Mouse (Mus musculus): ENCODE data around the gene Ccdc22. TPM values are rescaled to one million over a fixed set of nuclear protein-coding genes. Genes with fewer than 3 reads are reported as not detected.

Gene Ccdc22
- total and polyA plus RNA-seq, 2 experiments, result 9.1 to 10.8 TPM

DNA sequence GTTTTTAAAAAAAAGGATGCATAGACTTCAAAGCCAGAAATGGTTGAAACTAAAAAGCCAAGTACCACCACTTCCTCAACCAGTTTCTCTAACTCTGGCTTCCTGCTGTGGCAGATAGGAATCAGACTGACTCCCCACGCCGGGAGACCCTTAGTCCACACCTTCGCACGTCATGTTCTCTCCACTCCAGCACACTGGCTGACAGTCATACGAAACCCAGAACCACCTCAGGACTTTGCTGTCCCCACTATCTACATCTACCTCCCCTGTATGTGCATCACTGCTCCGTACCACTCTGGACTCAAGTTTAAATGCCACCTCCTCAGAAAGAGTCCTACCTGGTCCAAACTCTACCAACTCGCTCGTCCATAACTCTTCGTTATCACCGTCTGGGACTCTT is 32.9 kb downstream of the Ccdc22 start:
- Histone ChIP-seq H3K4me1 (ENCODE audit: control insufficient read depth, insufficient read depth, low read length) (peaks cover 11% of the 10 kb centered on the region), H3K79me2 (ENCODE audit: control insufficient read depth, insufficient read depth, low read length) (no peaks in the 10 kb centered on the region), H3K36me3 (ENCODE audit: control insufficient read depth, insufficient read depth, low read length) (no peaks in the 10 kb centered on the region), H3K27ac (replicated peaks; ENCODE audit: insufficient read depth, low read depth, low read length) (no peak overlapping the region), H3K27me3 (ENCODE audit: control insufficient read depth, insufficient read depth, low read length) (no peaks in the 10 kb centered on the region), H3K9ac (ENCODE audit: low read depth, low read length) (no peak overlapping the region), H3K4me3 (ENCODE audit: insufficient read depth, low read depth, low read length) (no peak overlapping the region)
- DNase-seq (ENCODE audit: extremely low read depth, low read depth, low spot score), result no peak
- 41% methylated on average over 10 of the region's 10 CpGs for WGBS
- TF ChIP-seq POLR2A (IDR thresholded peaks at IDR 0.05; ENCODE audit: extremely low read depth, insufficient read depth, low read length) (no peak), CTCF (IDR thresholded peaks at IDR 0.05; ENCODE audit: low read depth, low read length) (no peak)

DNA sequence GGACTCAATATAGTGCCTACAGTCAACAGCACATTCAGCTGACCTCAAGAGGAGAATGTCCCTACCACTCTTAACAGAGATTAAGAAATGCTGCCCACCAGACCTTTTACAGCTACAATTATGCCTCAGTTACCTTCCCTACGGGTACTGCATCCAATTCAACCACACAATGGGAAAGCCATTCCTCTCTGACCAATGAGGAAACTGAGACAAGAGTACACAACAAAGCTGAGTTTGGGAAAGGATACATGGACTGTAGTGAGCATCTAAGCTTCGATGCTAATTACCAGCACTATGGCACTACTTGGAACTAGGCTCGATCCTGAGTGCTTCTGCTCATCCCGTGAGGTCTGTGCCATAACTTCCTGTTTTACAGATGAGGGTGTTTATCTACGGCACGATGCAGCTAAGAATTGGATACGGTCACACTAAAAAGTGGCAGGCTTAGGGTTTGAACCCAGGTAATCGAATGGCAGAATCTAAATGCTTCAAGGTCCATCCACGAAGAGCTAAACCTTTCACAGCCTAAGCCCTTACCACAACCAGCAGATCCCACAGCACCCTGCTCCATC is 33.7 kb downstream of the Ccdc22 start:
- Histone ChIP-seq H3K4me1 (ENCODE audit: control insufficient read depth, insufficient read depth, low read length) (peaks cover 11% of the 10 kb centered on the region), H3K79me2 (ENCODE audit: control insufficient read depth, insufficient read depth, low read length) (no peaks in the 10 kb centered on the region), H3K4me3 (ENCODE audit: insufficient read depth, low read depth, low read length) (no peak overlapping the region), H3K27ac (replicated peaks; ENCODE audit: insufficient read depth, low read depth, low read length) (no peak overlapping the region), H3K9ac (ENCODE audit: low read depth, low read length) (no peak overlapping the region), H3K36me3 (ENCODE audit: control insufficient read depth, insufficient read depth, low read length) (no peaks in the 10 kb centered on the region), H3K27me3 (ENCODE audit: control insufficient read depth, insufficient read depth, low read length) (no peaks in the 10 kb centered on the region)
- WGBS, result 88% methylated on average over 9 of the region's 9 CpGs
- no peak for DNase-seq (ENCODE audit: extremely low read depth, low read depth, low spot score)
- no peak for TF ChIP-seq POLR2A (IDR thresholded peaks at IDR 0.05; ENCODE audit: extremely low read depth, insufficient read depth, low read length)
- no peak for TF ChIP-seq CTCF (IDR thresholded peaks at IDR 0.05; ENCODE audit: low read depth, low read length)

DNA sequence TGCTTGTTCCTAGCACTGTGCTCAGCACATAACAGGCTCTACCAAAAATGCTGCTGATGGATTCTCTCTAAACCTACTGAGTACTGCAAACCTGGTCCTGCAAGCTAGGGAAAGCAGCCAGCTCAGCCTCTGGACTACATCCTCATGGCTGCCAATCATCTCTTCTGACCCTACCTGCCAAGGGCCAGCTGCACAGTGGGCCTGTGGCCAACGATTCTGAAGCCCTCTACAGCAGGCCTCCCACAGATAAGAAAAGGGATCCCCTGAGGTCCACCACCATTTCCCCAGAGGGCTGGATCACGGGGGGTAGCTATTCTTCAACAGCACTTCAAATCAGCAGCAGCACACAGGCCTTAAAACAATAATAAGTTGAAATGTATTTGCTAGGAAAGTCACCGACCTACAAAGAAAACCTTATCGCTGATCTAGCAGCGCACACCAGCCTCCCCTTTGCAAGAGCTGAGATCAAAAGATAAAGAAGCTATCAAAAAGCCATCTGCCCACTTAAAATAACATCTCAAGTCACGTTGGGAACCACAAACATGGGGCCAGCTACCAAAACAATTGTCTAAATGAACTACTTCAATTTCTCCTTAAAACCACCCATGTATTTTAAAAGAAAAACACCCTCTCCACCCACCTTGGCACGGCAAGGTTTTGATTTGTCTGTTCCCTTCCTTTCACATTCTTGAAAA is 34.7 kb downstream of the Ccdc22 start:
- no peaks in the 10 kb centered on the region for H3K27me3 ChIP-seq (ENCODE audit: control insufficient read depth, insufficient read depth, low read length)
- no peaks in the 10 kb centered on the region for H3K36me3 ChIP-seq (ENCODE audit: control insufficient read depth, insufficient read depth, low read length)
- H3K9ac ChIP-seq (ENCODE audit: low read depth, low read length), result no peak overlapping the region
- no peak overlapping the region for H3K27ac ChIP-seq (replicated peaks; ENCODE audit: insufficient read depth, low read depth, low read length)
- no peak overlapping the region for H3K4me3 ChIP-seq (ENCODE audit: insufficient read depth, low read depth, low read length)
- H3K79me2 ChIP-seq (ENCODE audit: control insufficient read depth, insufficient read depth, low read length), result no peaks in the 10 kb centered on the region
- peaks cover 11% of the 10 kb centered on the region for H3K4me1 ChIP-seq (ENCODE audit: control insufficient read depth, insufficient read depth, low read length)
- WGBS, result 64% methylated on average over 7 of the region's 7 CpGs
- no peak for DNase-seq (ENCODE audit: extremely low read depth, low read depth, low spot score)
- TF ChIP-seq CTCF (IDR thresholded peaks at IDR 0.05; ENCODE audit: low read depth, low read length), result no peak
- no peak for TF ChIP-seq POLR2A (IDR thresholded peaks at IDR 0.05; ENCODE audit: extremely low read depth, insufficient read depth, low read length)

DNA sequence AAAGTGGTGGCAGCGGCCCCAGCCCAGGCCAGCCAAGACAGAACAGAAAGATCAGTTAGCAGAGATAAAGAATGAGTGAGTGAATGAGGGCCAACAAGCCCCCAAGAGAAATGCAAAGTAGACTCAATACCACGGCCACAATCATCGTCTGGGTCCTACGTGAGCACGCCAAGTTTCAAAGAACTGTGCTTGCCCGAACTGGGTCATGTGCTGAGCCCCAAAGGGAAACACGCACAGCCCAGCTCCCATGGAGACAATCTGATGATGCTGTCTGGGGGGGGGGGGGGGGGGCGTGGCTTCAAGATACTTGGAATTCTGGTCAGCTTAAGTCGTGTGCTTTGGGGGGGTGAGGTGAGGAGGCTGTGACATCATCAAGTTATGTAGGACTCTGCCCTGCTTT is 37.8 kb downstream of the Ccdc22 start:
- TF ChIP-seq POLR2A (IDR thresholded peaks at IDR 0.05; ENCODE audit: extremely low read depth, insufficient read depth, low read length), result no peak
- 76% methylated on average over 8 of the region's 9 CpGs for WGBS
- no peak overlapping the region for H3K27ac ChIP-seq (replicated peaks; ENCODE audit: insufficient read depth, low read depth, low read length)

DNA sequence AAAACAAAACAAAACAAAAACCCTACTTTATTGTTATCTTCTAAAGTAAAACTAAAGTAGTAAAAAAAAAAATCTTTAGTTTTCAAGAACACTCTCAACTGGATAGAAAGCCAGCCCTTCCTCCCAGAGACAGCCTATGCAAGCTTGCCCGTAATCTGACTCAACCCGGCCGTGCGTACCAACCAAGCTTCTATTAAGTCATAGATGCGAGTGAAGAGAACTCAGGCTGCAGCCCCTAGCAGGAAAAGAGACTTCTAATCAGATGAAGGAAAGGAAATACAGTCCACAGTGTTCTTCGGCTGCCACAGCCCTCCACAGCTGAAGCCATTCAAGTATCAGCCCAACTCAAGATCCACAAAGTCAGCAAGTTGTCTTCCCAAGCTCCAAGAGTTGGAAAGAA is 39.0 kb downstream of the Ccdc22 start:
- H3K4me1 ChIP-seq (ENCODE audit: control insufficient read depth, insufficient read depth, low read length), result no peaks in the 10 kb centered on the region
- no peak overlapping the region for H3K9ac ChIP-seq (ENCODE audit: low read depth, low read length)
- no peaks in the 10 kb centered on the region for H3K27me3 ChIP-seq (ENCODE audit: control insufficient read depth, insufficient read depth, low read length)
- DNase-seq (ENCODE audit: extremely low read depth, low read depth, low spot score), result no peak
- 92% methylated on average over 6 of the region's 6 CpGs for WGBS
- no peak overlapping the region for H3K27ac ChIP-seq (replicated peaks; ENCODE audit: insufficient read depth, low read depth, low read length)
- H3K4me3 ChIP-seq (ENCODE audit: insufficient read depth, low read depth, low read length), result no peak overlapping the region
- H3K79me2 ChIP-seq (ENCODE audit: control insufficient read depth, insufficient read depth, low read length), result no peaks in the 10 kb centered on the region
- TF ChIP-seq CTCF (IDR thresholded peaks at IDR 0.05; ENCODE audit: low read depth, low read length), result no peak
- TF ChIP-seq POLR2A (IDR thresholded peaks at IDR 0.05; ENCODE audit: extremely low read depth, insufficient read depth, low read length), result no peak
- H3K36me3 ChIP-seq (ENCODE audit: control insufficient read depth, insufficient read depth, low read length), result no peaks in the 10 kb centered on the region

More for the DNA sequence above, 37.8 kb downstream of the Ccdc22 start:
- no peaks in the 10 kb centered on the region for H3K79me2 ChIP-seq (ENCODE audit: control insufficient read depth, insufficient read depth, low read length)
- H3K4me1 ChIP-seq (ENCODE audit: control insufficient read depth, insufficient read depth, low read length), result peaks cover 3% of the 10 kb centered on the region; the same call in 1 of the 2 replicates
- no peaks in the 10 kb centered on the region for H3K27me3 ChIP-seq (ENCODE audit: control insufficient read depth, insufficient read depth, low read length)
- no peak overlapping the region for H3K4me3 ChIP-seq (ENCODE audit: insufficient read depth, low read depth, low read length)
- no peak for DNase-seq (ENCODE audit: extremely low read depth, low read depth, low spot score)
- H3K36me3 ChIP-seq (ENCODE audit: control insufficient read depth, insufficient read depth, low read length), result no peaks in the 10 kb centered on the region
- no peak overlapping the region for H3K9ac ChIP-seq (ENCODE audit: low read depth, low read length)

DNA sequence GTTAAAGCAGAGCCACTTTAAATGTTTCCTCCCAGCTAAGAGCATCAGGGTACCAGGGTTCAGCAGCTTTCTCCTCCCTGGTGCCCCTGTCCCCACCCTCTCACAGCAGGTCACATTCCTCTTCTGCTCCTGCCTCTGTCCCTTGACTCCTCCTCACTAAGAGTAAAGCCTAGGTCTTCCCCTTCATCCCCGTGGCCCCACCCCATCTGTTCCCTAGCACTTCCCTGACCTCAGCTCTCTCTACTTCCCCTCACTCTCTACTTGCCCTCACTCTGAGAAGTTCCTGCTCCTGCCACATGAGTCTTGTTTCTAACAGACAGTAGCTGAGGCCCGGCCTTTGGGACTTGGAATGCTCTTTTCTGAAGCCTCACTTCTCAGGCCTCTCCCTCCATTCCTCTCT is 42.2 kb downstream of the Ccdc22 start:
- TF ChIP-seq CTCF (IDR thresholded peaks at IDR 0.05; ENCODE audit: low read depth, low read length), result no peak
- no peak for TF ChIP-seq POLR2A (IDR thresholded peaks at IDR 0.05; ENCODE audit: extremely low read depth, insufficient read depth, low read length)

More for the DNA sequence above, 42.2 kb downstream of the Ccdc22 start:
- no peaks in the 10 kb centered on the region for H3K27me3 ChIP-seq (ENCODE audit: control insufficient read depth, insufficient read depth, low read length)
- no peaks in the 10 kb centered on the region for H3K79me2 ChIP-seq (ENCODE audit: control insufficient read depth, insufficient read depth, low read length)
- WGBS, result 63% methylated on average over 2 of the region's 2 CpGs
- no peak overlapping the region for H3K27ac ChIP-seq (replicated peaks; ENCODE audit: insufficient read depth, low read depth, low read length)
- no peak overlapping the region for H3K4me3 ChIP-seq (ENCODE audit: insufficient read depth, low read depth, low read length)
- DNase-seq (ENCODE audit: extremely low read depth, low read depth, low spot score), result no peak
- no peak overlapping the region for H3K9ac ChIP-seq (ENCODE audit: low read depth, low read length)
- no peaks in the 10 kb centered on the region for H3K4me1 ChIP-seq (ENCODE audit: control insufficient read depth, insufficient read depth, low read length)
- no peaks in the 10 kb centered on the region for H3K36me3 ChIP-seq (ENCODE audit: control insufficient read depth, insufficient read depth, low read length)
